Mouse (Mus musculus): ENCODE data around the gene Nek2.

DNA sequence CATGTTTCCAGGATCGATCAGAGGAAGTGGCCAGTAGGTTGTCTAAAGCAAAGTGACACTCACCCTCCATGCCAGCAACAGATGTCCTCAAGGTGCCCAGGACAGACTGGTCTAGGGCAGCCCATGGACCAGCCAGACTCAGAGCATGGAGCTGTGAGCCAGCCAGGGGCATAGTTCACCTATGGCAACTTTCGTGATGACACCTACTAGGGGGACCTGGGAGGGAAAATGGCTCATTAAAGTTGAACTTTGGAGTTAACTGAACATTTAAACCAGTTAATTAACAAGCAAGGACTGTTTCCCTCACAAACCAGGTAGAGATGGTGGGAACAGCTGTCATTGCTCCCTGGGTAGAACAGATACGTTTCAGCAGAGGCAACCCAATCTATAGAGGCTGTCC, 16.4 kb downstream of the Nek2 start:
- TF ChIP-seq CTCF (IDR thresholded peaks at IDR 0.05; ENCODE audit: low read depth) (no peak), EP300 (IDR thresholded peaks at IDR 0.05; ENCODE audit: low read depth) (no peak)
